In the genomic region with DNA sequence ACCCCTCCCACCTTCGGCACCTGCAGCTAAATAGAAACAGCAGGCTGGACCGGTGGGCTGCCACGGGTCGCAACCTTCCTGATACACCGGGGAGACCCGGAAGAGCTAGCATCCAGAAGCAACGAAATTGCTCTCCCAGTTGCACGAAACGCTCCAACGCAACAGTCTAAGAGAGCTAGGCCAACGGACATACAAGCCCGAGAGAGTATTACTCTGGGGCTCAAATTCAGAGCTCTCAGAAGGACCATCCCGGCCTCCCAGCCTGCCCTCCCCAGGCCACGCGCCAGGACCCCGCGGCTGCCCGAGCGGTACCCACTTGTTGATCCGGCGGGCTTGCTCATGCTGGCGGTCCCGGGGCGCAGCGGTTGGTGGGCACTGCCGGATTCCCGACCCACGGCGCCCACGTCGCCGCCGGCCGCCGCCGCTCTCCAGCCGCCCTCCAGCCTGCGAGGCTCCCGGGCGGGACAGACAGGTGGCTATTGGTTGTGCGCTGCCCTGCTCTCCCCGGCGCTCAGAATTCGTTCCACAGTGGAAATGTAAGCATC, we compare ENCODE assay signal across 10 mouse cellular contexts. TPM values are rescaled to one million over a fixed set of nuclear protein-coding genes. Genes with fewer than 3 reads are reported as not detected.
DNase-seq lines count a peak whose midpoint lies in the region; ATAC-seq and TF ChIP-seq lines count a peak whose summit lies in the region.
"Had no signal": no experiment of that assay in that cellular context is flagged by ENCODE, and none has a peak within 500 bp of the region (broad histone marks: within the 10 kb centered on the region; RNA-seq: fewer than 3 reads in every experiment).

No protein-coding gene starts in this region.

- peak; percentile 21 for DNase-seq in gastrocnemius, postnatal 10 days
- no peak for DNase-seq in gastrocnemius, postnatal 14 days
- DNase-seq in lung, postnatal 0 days (ENCODE audit: low spot score) = no peak
- no peak for DNase-seq in lung, postnatal 36 days
- DNase-seq in frontal cortex, adult 2 months (ENCODE audit: extremely low spot score in 1 of 2, low spot score in 1 of 2) = no peak
- no peak for DNase-seq in cerebellum, postnatal 36 days
- DNase-seq: adrenal gland, postnatal 25 days; left cerebral cortex, postnatal 4 days had no signal

- intact Hi-C loops in gastrocnemius, postnatal 14 days (cut with DNase I; ENCODE audit: low total_unique reads) = no loop called here

- no peak for ATAC-seq in lung, postnatal 0 days
- ATAC-seq in hindbrain, embryonic 13.5 days (ENCODE audit: low FRiP score) = no peak

- TF ChIP-seq CTCF in lung, postnatal 0 days (IDR thresholded peaks at IDR 0.05) = no peak
- no peak for TF ChIP-seq CTCF in olfactory bulb, adult 2 months (IDR thresholded peaks at IDR 0.05; ENCODE audit: insufficient read depth, low read depth, low read length)

- no peaks in the 10 kb centered on the region for H3K9me3 ChIP-seq in lung, postnatal 0 days (ENCODE audit: low read length)
- no peaks in the 10 kb centered on the region for H3K9me3 ChIP-seq in hindbrain, embryonic 13.5 days

- peak overlapping the region; percentile 31; the same call in 1 of the 2 replicates for H3K4me3 ChIP-seq in lung, postnatal 0 days (ENCODE audit: low read depth, low read length)
- H3K4me3 ChIP-seq in hindbrain, embryonic 13.5 days = no peak overlapping the region
- H3K4me3 ChIP-seq in olfactory bulb, adult 2 months (ENCODE audit: insufficient read depth, low read depth, low read length) = peak overlapping the region; percentile 34

- H3K36me3 ChIP-seq in lung, postnatal 0 days (ENCODE audit: insufficient read depth, low read length) = no peaks in the 10 kb centered on the region
- no peaks in the 10 kb centered on the region for H3K36me3 ChIP-seq in hindbrain, embryonic 13.5 days

- no peak for TF ChIP-seq POLR2A in olfactory bulb, adult 2 months (IDR thresholded peaks at IDR 0.05; ENCODE audit: insufficient read depth, low read depth, low read length)

- 0 out of 2 replicates have a peak overlapping the region, but pooled peaks have one; percentile 36 for H3K4me2 ChIP-seq in lung, postnatal 0 days (replicated peaks; ENCODE audit: low read depth, low read length)
- 0 out of 2 replicates have a peak overlapping the region, but pooled peaks have one; percentile 6 for H3K4me2 ChIP-seq in hindbrain, embryonic 13.5 days

- under 1% methylated on average over 44 of the region's 44 CpGs for WGBS in lung, postnatal 0 days
- under 1% methylated on average over 44 of the region's 44 CpGs for WGBS in hindbrain, embryonic 13.5 days
- 1% methylated on average over 44 of the region's 44 CpGs for WGBS in olfactory bulb, adult 2 months

- H3K9ac ChIP-seq in lung, postnatal 0 days (replicated peaks; ENCODE audit: low read depth) = no peak overlapping the region
- no peak overlapping the region for H3K9ac ChIP-seq in hindbrain, embryonic 13.5 days

- peaks cover 83% of the 10 kb centered on the region for H3K27me3 ChIP-seq in lung, postnatal 0 days (replicated peaks; ENCODE audit: insufficient read depth, low read length)
- H3K27me3 ChIP-seq in hindbrain, embryonic 13.5 days = peaks cover 99% of the 10 kb centered on the region

- TF ChIP-seq EP300 in lung, postnatal 0 days (IDR thresholded peaks at IDR 0.05) = no peak

- H3K4me1 ChIP-seq in lung, postnatal 0 days (ENCODE audit: insufficient read depth, low read depth, low read length) = no peaks in the 10 kb centered on the region; the same call in 1 of the 2 replicates
- H3K4me1 ChIP-seq in hindbrain, embryonic 13.5 days (replicated peaks) = peaks cover 32% of the 10 kb centered on the region
- peaks cover 26% of the 10 kb centered on the region for H3K4me1 ChIP-seq in olfactory bulb, adult 2 months (ENCODE audit: control insufficient read depth, insufficient read depth, low read length)

- no peak overlapping the region for H3K27ac ChIP-seq in lung, postnatal 0 days (ENCODE audit: low read length)
- no peak overlapping the region for H3K27ac ChIP-seq in hindbrain, embryonic 13.5 days
- H3K27ac ChIP-seq in olfactory bulb, adult 2 months (ENCODE audit: insufficient read depth, low read depth, low read length) = no peak overlapping the region

RNA-seq across cellular contexts. Expression of a gene that starts 0.8 kb away (rescaled TPM):
- total RNA-seq in gastrocnemius, postnatal 10 days (2021) = not detected
- total RNA-seq in gastrocnemius, postnatal 14 days (2021) = not detected
- not detected in 2 replicates for polyA plus RNA-seq in lung, postnatal 0 days (2015; fragmentation: Nextera tagmentation; extraction: Ambion mirVana)
- polyA plus RNA-seq in hindbrain, embryonic 13.5 days (2015; fragmentation: Nextera tagmentation; extraction: Ambion mirVana) = 0.39 and 0.49 TPM in 2 replicates
- polyA plus RNA-seq in olfactory bulb, adult 2 months (2012; ENCODE audit: insufficient read depth, insufficient read length, low replicate concordance, missing spikeins) = not detected in 2 replicates
- 13.8 and 14.4 TPM in 2 replicates for polyA plus RNA-seq in frontal cortex, adult 2 months (2012; rRNA removed)
- total RNA-seq: adrenal gland, postnatal 25 days had no signal

RNA-seq across cellular contexts. Expression of a gene that starts 1.0 kb away (rescaled TPM):
- 10 to 100 TPM in 1 of 2 experiments, 1 to 10 TPM in 1; 9.3 to 10.7 TPM for total RNA-seq in gastrocnemius, postnatal 10 days (2021)
- 10 to 100 TPM; 12.2 to 12.9 TPM for total RNA-seq in gastrocnemius, postnatal 14 days (2021)
- 23.0 and 23.9 TPM in 2 replicates for polyA plus RNA-seq in lung, postnatal 0 days (2015; fragmentation: Nextera tagmentation; extraction: Ambion mirVana)
- polyA plus RNA-seq in hindbrain, embryonic 13.5 days (2015; fragmentation: Nextera tagmentation; extraction: Ambion mirVana) = 32.0 and 32.2 TPM in 2 replicates
- polyA plus RNA-seq in olfactory bulb, adult 2 months (2012; ENCODE audit: insufficient read depth, insufficient read length, low replicate concordance, missing spikeins) = not detected in 2 replicates
- polyA plus RNA-seq in frontal cortex, adult 2 months (2012; rRNA removed) = 42.6 and 45.7 TPM in 2 replicates
